Mouse (Mus musculus) left cerebral cortex, postnatal 36 days (tissue): ENCODE data around the gene Gm29797. TPM values are rescaled to one million over a fixed set of nuclear protein-coding genes. Genes with fewer than 3 reads are reported as not detected.
A peak's percentile ranks its signal among the peaks of the same experiment; 100 is the strongest.

ENCODE experiments used
- DNase-seq, 2 experiments: peaks; one replicate each; pipeline ENCODE4 v3.0.0; 2021 to 2022; ENCODE audit warnings: low spot score in 2 of 2, mixed read lengths in 1 of 2
- intact Hi-C: fragments of 180-260 bp; cut with DNase I; formaldehyde crosslinking; loops from one replicate; pipeline ENCODE4 v1.15.1; 2025
- total RNA-seq, 2 experiments: library from RNA; stranded (reverse); gene quantifications; 2 replicates each; pipeline ENCODE4 v1.2.3; 2021

Gm29797 gene
- total RNA-seq, 2 experiments from 2014 or later: 0.75 TPM; not detected in 1

DNA sequence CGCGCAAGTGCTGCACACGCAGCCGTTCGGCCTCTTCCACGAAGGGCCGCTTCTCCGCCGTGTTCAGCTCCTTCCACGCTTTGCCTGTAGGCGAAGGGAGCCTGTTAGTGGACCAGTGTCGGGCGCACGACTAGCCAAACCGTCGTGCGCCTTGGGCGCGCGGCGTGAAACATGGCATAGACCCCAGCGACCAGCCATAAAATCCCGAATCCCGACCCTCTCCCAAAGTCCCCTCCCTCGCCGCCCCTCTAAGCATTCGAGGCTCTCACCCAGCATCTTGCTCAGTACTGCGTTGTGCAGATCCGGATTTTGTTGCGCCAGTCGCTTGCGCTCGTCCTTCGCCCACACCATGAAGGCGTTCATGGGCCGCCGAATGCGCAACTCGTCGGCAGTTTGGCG is 14.1 kb downstream of the Gm29797 start:
- intact Hi-C loops: loop anchor here (10.0 kb wide), 1 partner anchor 276 kb away; no protein-coding TSS in a partner anchor
- peak in 1 of 2 experiments; percentile 39 for DNase-seq

DNA sequence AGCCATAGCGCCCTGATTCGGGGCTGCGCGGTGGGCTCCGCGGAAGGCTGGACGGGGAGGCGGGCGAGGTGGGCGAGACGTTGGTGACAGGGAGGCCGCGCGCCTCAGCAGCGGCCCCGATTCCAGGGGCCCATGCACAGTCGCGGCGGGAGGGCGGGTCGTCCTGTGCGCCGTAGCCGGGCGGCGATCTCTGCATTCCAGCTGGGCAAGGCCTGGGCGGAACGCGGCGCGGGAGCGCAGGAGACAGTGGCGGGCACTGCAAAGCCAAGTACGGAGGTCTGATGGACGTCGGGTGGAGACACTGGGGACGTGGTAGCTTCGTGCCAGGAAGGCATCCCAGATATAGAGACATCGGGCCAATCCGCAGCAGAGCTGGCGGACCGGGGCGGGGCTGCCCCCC is 14.5 kb downstream of the Gm29797 start, which contains the start of gene Sox18:
Gene Sox18 (minus strand): TSS at position 315 of the 400 bp plus-strand sequence.
- peak in 1 of 2 experiments; percentile 27 for DNase-seq
- intact Hi-C loops: loop anchor here (10.0 kb wide), 1 partner anchor 277 kb away; no protein-coding TSS in a partner anchor

DNA sequence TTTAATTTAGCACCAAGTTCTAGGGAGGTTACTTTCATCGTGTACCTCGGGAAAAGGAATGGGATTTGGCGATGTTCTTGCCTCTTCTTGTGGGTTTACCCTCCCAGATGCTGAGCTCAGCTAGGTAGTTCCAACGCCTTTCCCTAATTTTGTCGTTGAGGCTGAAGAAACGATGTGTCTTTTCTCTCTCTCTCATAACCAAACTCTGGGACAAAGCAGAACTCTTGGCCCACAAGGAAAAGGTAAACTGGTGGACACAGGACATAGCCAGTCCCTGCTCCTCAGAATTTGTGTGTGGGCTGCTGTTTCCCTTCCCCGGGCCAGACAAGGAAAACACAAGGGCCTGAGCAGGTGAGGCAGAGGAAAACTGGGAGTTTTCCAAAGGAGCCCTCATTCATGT is 15.2 kb downstream of the Gm29797 start:
- intact Hi-C loops: loop anchor here (10.0 kb wide), 1 partner anchor 277 kb away; no protein-coding TSS in a partner anchor
- DNase-seq: no peak

DNA sequence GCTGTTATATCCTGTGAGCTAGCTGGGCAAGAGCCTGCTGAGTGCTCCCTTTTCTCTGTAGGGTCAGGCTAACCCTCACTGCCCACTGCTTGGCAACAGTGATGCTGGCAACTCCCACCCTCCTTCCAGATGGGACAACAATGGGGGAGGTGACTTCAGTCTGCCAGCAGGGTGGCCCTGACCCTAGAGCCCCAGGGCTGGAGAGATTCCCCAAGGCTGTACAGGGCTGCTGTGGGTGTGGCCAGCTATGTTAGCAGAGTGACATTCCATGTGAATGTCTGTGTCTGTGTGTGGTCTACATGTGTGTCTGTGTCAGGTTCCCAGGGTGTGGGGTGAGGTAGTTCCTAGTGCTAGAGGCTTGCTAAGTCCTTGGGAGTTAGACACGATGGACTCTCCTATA is 16.7 kb downstream of the Gm29797 start:
- no peak for DNase-seq
- intact Hi-C loops: loop anchor here (10.0 kb wide), 1 partner anchor 279 kb away; no protein-coding TSS in a partner anchor

DNA sequence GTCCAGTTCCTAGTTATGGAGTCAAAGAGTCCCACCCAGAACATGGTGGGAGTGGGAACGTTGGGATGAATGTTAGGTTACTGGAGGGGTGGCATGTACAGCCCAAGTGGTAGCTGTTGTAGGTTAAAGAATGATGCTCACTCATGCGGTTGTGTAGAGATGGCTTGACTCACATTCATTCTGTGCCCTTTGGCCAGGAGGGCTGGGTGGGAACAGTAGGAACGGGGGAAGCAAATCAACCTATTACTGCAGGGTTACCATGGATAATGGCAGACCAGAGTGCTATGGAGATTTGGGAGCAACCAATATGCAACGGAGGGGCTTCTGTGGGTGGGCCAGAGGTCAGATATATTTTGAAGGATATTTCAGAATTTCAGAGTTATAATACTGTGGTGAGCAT is 18.1 kb downstream of the Gm29797 start:
- no peak for DNase-seq
- intact Hi-C loops: loop anchor here (10.0 kb wide), 1 partner anchor 280 kb away; no protein-coding TSS in a partner anchor

DNA sequence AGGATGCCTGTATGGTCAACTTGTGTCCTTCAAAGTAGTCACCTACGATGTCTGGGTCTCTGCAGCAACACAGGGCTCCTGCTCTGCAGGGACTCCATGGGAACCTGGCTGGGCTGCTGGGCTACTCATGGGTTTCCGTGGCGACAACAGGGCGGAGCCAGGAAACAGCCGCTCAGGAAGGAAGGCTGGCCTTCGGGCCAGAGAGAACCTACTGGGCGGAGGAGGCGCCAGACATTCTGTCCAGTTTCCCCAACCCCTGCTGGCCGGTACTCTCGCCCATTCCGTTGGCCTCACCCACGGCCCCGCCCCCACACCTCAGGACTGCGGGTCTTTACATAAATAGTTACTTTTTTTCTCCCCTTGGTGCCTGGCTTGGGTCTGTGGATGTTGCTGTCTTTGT is 18.6 kb downstream of the Gm29797 start:
- DNase-seq: peak in 1 of 2 experiments; percentile 24
- intact Hi-C loops: loop anchor here (10.0 kb wide), 1 partner anchor 281 kb away; no protein-coding TSS in a partner anchor

DNA sequence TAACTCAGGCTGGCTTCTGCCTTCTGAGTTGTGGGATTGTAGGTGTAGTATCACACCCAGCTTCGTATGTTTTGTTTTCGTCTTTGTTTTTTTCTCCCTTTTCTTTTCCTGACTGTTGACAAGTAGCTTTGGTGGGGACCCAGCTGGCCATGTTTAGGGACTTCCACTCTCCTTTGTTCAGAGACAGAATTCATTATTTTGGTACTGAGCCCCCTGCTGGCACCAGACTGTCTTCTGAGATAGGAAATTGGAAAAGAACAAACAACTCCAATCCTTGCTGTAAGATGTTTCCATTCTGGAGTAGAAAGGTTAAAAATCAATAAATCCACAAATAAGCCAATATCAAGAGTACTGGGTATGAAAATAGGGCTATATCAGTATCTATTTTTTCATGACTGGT is 19.6 kb downstream of the Gm29797 start:
- DNase-seq: no peak

DNA sequence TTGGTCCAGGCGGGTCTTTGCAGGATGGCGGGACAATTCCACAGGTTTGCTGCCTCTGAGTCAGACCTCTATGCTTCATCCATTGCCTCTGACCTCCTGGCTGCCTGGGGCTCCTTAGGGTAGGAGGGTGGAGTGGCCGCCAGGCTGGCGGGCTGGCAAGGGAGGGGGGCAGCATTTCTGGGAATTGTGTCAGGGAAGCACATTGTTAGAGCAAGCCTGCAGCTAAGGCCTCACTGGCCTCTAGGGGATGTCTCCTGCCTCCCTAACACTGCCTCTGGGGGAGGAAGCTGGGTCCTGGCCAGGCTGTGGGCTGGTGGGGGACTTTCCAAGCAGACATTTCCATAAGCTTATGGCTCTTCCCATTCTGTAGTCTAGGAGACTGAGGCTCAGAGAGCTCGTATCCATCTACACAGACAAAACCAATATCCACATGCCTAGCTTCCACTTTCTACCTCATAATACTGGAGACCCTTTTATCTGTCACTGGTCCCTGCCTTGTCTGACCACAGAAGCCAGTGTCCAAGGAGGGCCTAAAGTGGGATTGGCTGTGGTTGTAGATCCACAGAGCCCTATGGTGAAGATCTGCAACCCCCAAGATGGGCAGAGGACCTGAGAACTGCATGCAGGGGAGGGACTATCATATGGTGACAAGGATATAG is 20.4 kb downstream of the Gm29797 start:
- DNase-seq: no peak
- intact Hi-C loops: loop anchor here (10.0 kb wide), 1 partner anchor 282 kb away; no protein-coding TSS in a partner anchor

More for the DNA sequence above, 19.6 kb downstream of the Gm29797 start:
- intact Hi-C loops: loop anchor here (10.0 kb wide), 1 partner anchor 282 kb away; no protein-coding TSS in a partner anchor

DNA sequence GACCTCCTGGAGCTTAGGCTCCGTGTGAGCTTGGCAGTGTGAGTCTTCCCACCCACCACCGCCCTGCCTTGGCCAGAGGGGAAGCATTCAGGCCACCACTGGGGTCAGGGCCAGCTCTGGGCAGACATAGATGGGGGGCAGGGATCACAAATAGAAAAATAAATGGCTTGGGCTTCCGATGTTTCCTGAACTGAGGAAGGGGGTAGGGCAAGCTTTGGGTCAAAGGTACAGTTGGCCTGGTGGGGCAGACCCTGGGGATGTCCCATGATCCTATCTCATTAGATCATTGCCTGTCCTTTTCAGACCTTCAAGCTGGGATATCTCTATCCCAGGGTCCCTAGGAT is 20.9 kb downstream of the Gm29797 start:
- DNase-seq: no peak
- intact Hi-C loops: loop anchor here (2.0 to 10.0 kb wide), 2 partner anchors 19 to 283 kb away; no protein-coding TSS in a partner anchor

DNA sequence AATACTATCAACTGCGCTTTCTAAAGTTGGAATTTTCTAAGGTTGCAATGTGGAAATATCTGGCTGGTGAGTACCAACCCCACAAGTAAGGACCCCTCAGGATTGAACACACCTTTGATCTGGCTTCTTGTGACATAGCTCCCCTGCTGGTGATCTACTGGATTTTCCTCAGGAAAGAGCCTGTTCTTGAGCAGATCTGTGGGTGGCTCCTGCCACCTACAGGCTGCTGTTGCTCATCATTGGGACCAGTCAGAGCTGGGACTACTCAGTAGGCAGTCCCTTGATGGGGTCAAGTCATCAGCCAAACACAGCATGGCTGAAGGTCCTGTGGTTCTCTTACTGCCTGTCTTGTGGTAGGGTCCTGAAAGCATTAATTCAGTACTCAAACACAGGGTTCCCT is 21.9 kb downstream of the Gm29797 start:
- intact Hi-C loops: loop anchor here (2.0 to 10.0 kb wide), 2 partner anchors 20 to 284 kb away; no protein-coding TSS in a partner anchor
- peak; percentile 71 to 75 for DNase-seq

DNA sequence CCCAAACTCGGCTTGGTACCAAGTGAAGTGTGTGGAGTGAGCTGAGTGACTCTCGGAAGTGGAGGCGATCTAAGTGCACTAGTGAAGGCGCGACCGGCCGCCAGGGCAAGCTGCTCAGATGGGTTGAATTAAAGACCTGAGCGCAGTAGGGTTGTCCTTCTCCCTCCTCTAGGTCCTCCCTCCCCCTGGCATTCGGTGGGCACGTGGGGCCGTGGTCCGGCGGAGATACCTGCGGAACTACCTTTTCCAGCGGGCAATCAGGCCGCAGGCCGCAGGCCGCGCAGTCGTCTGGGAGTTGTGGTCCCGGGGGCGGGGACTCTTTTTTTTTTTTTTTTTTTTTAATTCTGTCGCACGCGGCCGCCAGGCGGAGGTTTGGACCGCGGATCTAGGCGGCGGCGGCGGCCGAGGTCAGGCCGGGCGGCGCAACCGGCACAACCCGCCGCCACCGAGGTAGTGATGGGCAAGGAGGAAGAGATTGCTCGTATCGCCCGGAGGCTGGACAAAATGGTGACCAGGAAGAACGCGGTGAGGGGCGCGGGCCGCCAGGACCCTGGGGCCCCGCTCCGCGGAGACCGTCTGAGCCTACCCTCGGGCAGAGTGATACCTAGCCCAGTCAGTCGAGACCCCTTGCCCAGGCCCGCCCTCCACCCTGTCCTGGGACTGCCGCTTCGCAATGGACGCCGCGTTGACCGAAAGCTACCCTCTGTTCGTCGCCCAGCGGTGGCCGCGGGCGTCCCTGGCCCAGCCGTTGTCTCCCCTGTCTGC is 23.3 kb downstream of the Gm29797 start, which contains the start of gene Tcea2:
Gene Tcea2 (plus strand): TSS at position 360 of the 765 bp plus-strand sequence.
- DNase-seq: peak; percentile 80 to 83
- intact Hi-C loops: loop anchor here (2.0 to 10.0 kb wide), 2 partner anchors 21 to 285 kb away; no protein-coding TSS in a partner anchor

DNA sequence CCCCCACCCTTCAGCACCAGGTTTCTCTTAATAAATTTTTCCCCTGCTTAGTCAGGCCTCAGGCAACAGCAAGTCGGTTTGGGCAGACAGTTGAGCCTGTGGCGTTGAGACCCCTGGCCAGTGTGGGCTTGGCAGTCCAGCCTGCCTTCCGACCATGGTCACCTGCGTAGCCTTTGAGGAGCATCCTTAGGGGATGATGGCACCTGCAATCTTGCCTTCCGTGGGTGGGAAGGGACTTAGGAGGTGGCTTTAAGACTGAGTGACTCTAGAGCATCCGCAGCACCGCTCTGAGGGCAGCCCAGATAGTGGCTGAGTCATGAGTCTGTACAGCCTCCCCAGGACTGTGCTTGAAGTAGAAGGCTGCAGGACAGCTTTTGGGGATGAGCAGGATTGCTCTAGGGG is 23.9 kb downstream of the Gm29797 start:
- intact Hi-C loops: no loop called here
- DNase-seq: peak in 1 of 2 experiments; percentile 43

DNA sequence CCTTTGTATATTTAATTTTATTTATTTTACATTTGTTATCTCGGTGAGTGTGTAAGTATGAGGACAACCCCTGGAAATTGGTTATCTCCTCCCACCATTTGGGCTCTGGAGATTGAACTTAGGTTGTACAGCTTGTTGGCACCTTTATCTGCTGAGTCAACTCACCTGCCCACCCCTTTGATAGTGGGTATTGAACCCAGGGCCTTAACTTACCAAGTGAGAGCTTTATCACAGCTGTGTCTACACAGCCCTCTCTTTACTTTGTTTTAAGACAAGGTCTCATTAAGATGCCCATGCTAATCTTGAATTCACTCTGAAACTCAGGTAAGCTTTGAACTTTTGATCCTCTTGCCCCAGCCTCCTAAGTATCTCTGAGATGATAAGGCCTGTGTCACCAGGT is 25.1 kb downstream of the Gm29797 start:
- DNase-seq: no peak
- intact Hi-C loops: no loop called here

DNA sequence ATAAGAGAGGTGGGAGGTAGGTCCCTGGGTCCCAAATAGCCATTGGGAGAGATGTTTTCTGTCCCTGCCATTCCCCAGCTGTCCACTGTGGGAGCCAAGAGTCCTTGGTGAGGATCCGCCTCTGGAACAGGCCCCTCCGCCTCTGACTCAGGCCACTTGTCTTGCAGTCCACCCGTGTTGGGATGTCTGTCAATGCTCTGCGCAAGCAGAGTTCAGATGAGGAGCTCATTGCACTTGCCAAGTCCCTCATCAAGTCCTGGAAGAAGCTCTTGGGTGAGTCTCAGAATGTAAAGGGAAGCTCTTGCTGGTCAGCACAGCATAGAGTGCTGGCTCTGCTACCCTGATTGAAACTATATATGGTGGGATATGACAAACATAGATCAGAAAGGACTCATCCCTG is 26.5 kb downstream of the Gm29797 start:
- intact Hi-C loops: no loop called here
- no peak for DNase-seq

DNA sequence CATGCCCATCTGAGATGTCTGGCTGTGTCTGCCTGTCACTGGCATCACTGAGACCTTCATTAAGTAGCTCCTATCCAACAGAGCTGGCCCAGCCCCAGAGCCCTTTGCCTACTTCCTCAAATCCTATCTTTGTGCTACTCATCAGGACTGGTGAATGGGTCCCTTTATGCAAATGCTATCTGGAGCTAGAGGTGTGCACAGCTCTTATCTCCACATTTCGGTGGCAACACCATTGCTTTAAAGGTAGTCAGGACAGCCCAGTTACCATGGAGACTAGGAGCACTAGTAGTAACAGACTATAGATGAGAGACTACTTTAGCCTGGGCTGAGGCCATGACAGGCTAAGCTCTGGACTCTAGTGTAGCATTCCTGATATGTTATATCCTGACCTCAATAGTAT is 27.9 kb downstream of the Gm29797 start:
- no peak for DNase-seq
- intact Hi-C loops: no loop called here

DNA sequence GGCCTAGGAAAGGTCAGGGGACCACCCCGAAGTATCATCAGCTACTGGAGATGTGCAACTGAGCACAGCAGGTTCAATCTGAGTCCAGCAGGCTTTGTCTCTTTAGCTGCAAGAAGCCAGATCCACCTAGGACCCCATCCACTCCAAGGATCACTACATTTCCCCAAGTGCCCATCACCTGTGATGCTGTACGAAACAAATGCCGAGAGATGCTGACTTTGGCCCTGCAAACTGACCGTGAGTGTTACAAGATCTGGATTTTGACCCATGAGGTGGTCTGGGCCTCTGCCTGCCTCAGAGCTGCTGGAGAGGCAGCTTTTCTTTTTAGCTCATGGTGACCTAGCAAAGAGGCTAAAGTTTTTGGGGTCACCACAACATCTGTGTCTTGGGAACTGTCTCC is 28.9 kb downstream of the Gm29797 start:
- no peak for DNase-seq
- intact Hi-C loops: no loop called here

DNA sequence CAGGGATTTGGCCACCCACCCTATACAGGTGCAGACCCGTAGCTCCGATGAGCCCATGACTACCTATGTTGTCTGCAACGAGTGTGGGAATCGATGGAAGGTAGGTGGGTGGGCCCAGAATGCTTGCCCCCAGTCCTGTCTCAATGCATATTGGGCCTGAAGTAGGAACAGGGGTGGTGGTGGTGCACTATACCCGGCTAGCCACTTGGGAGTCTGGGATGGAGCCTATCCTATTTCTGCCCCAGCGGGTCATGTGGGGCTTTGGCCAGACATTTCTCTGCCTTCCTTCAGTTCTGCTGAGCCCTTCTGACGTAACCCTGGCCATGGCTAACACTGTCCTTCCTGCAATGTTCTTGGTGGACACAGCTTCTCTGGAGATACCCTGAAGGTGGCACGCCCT is 30.8 kb downstream of the Gm29797 start:
- intact Hi-C loops: no loop called here
- no peak for DNase-seq

DNA sequence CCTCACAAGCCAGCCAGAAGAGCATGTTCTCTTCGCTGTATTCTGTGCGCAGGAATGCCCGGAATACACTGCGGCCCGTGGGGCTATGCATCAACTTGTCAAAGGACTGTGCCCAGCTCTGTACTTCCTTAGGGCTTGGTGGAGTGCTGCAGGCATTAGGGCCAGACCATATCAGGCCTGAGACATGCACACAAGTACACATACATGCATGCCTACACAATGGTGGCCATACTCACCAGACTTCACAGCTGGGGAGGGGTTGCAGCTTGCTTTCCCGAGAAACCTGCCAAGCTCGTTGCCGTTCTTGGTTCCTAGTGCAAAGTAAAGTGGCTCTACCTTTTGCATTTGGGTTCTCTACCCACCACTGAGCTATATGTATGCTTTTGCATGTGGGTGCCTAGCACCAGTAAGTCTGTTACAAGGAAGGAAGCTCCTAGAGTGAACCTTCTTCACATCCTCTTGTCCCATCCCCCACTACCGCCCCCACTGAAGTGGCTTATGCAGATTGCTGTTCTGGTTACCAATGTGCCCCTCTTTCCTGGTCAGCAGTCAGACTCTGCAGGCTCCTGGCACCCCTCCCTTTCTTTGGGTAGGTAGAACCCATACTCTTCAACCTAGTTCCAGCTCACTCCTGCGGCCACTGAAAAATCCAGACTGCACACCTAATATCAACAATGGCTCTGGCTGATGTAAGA is 32.8 kb downstream of the Gm29797 start:
- intact Hi-C loops: no loop called here
- peak in 1 of 2 experiments; percentile 21 for DNase-seq

DNA sequence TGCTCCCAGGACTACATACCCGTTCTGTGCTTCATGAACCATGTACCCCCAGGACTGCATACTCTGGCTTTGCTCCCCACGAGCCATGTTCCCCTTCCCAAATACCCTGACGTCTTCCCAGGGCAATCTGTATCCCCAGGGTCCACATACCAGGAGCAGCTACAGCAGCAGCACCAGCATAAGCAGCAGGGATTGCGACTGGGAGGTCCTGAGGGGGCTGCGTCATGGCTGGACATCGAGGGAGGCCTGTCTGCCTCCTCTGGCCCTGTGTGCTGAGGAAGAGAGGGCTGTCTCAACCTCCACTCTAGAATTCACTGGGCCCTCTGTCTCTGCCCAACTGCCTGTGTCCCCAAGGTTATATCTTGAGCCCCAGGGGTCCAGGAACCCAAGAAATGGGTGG is 34.2 kb downstream of the Gm29797 start:
- intact Hi-C loops: no loop called here
- no peak for DNase-seq

DNA sequence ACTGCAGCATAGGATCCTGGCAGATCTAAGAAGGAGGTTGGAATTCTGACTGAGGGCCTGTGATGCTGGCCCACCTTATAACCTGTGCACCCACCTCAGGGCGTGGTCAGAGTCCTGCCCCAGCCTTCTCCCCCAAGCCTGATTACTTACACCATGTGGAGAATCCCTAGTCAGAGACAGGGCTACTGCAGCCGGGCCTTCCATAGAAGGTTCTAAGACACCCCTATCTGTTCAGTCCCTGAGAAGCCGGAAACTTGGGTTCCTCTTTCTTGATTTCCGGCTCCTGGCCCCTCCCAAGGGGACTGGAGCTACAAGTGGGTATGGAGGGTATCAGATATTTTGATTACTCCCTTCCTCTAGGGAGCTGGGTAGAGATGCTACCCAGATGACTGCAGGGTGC is 34.7 kb downstream of the Gm29797 start:
- DNase-seq: peak in 1 of 2 experiments; percentile 3
- intact Hi-C loops: no loop called here
